Mouse (Mus musculus) limb, embryonic 11.5 days (tissue): ENCODE results near the gene Sytl1. TPM values are rescaled to one million over a fixed set of nuclear protein-coding genes. Genes with fewer than 3 reads are reported as not detected.

ENCODE experiments used
- ATAC-seq: fragments of 200-750 bp; cut with Nextera tagmentation; 2 replicates; pipeline ENCODE4 v1.8.0; 2017; ENCODE audit warnings: low read depth; ENCODE audit not compliant: insufficient number of reproducible peaks, low FRiP score, low TSS enrichment
- DNase-seq: peaks from one replicate; pipeline ENCODE4 v3.0.0-alpha.2; 2015; ENCODE audit warnings: low spot score
- H3K27ac ChIP-seq: fragments of 300-500 bp; sonication (generic); replicated peaks from 2 replicates; pipeline ENCODE4 v1.5.1; 2014; ENCODE audit warnings: low read depth, mild to moderate bottlenecking, low read length
- H3K27me3 ChIP-seq: fragments of 300-500 bp; sonication (generic); 2 replicates; pipeline ENCODE4 v1.6.1; 2014; ENCODE audit warnings: mild to moderate bottlenecking, low read length, mixed read lengths; ENCODE audit not compliant: control insufficient read depth, insufficient read depth
- H3K36me3 ChIP-seq: fragments of 300-500 bp; sonication (generic); 2 replicates; pipeline ENCODE4 v1.6.1; 2014; ENCODE audit warnings: mild to moderate bottlenecking, low read length, moderate library complexity, mixed read lengths; ENCODE audit not compliant: control insufficient read depth, insufficient read depth
- H3K4me1 ChIP-seq: fragments of 300-500 bp; sonication (generic); 2 replicates; pipeline ENCODE4 v1.6.1; 2014; ENCODE audit warnings: low read length, mixed read lengths; ENCODE audit not compliant: control insufficient read depth, insufficient read depth
- H3K4me2 ChIP-seq: fragments of 300-500 bp; sonication (generic); 2 replicates; pipeline ENCODE4 v1.6.1; 2014; ENCODE audit warnings: low read depth, mild to moderate bottlenecking, moderate library complexity; ENCODE audit not compliant: severe bottlenecking
- H3K4me3 ChIP-seq: fragments of 300-500 bp; sonication (generic); 2 replicates; pipeline ENCODE4 v1.5.1; 2014; ENCODE audit warnings: low read depth, low read length
- H3K9ac ChIP-seq: fragments of 300-500 bp; sonication (generic); 2 replicates; pipeline ENCODE4 v1.6.1; 2014; ENCODE audit warnings: mild to moderate bottlenecking, low read length
- H3K9me3 ChIP-seq: fragments of 300-500 bp; sonication (generic); 2 replicates; pipeline ENCODE4 v1.6.1; 2016; ENCODE audit warnings: low read length; ENCODE audit not compliant: control insufficient read depth
- WGBS: fragments of 180-500 bp; shearing (Covaris S2); extraction: QIAGEN DNeasy Blood & Tissue Kit; methylation state at CpG from one replicate; pipeline ENCODE4 v1.1.7; 2014; 5-methylcytosine and 5-hydroxymethylcytosine counted together
- polyA plus RNA-seq: library from polyadenylated mRNA; unstranded; fragments of >200 nt; fragmentation: Nextera tagmentation; extraction: Ambion mirVana; gene quantifications from 2 replicates; pipeline ENCODE4 v1.2.1, GENCODE M21; 2014

Sytl1 gene
- polyA plus RNA-seq, 1 experiment from 2014 or later: 1.5 TPM

DNA sequence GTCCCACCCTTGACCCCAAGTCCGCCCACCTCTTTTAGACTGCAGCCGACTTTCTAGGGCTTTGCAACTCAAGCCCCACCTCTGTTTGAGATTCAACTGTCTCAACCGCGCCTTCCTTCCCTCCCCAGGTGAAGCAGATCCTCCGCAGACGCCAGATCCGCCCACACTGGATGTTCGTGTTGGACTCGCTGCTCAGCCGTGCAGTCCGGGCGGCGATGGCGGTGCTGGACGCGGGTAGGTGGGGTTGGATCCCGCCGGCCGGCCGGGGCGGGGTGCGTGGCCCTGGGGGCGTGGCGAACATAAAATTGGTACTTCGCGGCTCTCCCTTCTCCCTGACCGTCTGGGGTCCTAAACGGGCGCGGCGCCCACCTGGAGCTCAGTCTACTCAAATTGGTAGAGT is 11.7 kb downstream of the Sytl1 start:
- Histone ChIP-seq H3K4me1 (peaks cover 8% of the 10 kb centered on the region), H3K4me2 (peak overlapping the region; percentile 51), H3K36me3 (no peaks in the 10 kb centered on the region; the same call in 1 of the 2 replicates), H3K9ac (peak overlapping the region; percentile 40), H3K27ac (no peak overlapping the region), H3K4me3 (peak overlapping the region; percentile 35), H3K9me3 (no peaks in the 10 kb centered on the region), H3K27me3 (peaks cover 51% of the 10 kb centered on the region)
- DNase-seq (peak; percentile 61), ATAC-seq (no peak)
- WGBS: 1% methylated on average over 31 of the region's 31 CpGs

DNA sequence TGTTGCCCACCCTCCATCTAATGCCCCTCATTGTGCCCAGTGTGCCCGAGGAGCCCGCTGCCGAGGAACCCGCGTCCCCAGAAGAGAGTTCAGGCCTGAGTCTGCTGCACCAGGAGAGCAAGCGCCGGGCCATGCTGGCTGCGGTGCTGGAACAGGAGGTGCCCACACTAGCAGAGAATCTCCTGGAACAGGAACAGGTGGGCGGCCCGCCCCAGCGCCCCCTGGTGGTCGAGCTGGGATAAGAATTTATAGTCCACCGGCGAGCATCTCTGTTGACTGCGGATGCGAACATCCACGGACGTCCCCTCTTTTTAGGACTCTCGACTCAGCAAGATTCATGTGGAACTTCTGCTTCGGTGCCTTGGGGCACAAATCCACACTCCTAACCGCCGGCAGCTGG is 12.3 kb downstream of the Sytl1 start:
- ATAC-seq (no peak), DNase-seq (peak; percentile 92)
- Histone ChIP-seq H3K4me3 (peak overlapping the region; percentile 35), H3K27me3 (peaks cover 48% of the 10 kb centered on the region), H3K4me1 (peaks cover 8% of the 10 kb centered on the region), H3K9me3 (no peaks in the 10 kb centered on the region), H3K4me2 (peak overlapping the region; percentile 51), H3K27ac (no peak overlapping the region), H3K36me3 (no peaks in the 10 kb centered on the region; the same call in 1 of the 2 replicates), H3K9ac (peak overlapping the region; percentile 40; the same call in 1 of the 2 replicates)
- WGBS: 2% methylated on average over 22 of the region's 22 CpGs

DNA sequence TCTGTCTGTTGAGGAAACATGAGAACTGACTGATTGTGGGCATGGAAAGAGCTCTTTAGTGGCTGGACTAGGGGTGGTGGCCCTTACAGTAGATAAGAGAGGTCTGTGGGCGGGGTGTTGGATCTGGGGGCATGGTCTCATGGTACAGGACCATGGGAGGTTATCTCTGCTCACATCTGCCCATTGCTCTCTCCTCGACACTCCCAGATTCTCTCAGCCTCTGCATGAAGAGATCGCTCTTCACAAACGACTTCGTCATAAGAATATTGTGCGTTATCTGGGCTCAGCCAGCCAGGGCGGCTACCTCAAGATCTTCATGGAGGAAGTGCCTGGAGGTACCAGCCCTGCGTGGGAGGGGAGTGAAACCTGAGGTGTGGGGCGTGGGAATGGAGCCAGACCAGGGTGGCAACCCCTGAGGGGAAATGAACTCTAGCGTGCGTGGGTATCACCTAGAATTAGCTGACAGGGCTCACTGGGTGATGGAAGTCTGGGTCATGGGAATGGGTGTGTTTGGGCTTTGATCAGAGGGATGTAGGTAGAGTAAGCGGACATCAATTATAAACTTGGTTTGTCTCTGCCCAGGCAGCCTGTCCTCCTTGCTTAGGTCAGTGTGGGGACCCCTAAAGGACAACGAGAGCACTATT is 15.0 kb downstream of the Sytl1 start:
- H3K9me3 ChIP-seq: no peaks in the 10 kb centered on the region
- no peaks in the 10 kb centered on the region; the same call in 1 of the 2 replicates for H3K36me3 ChIP-seq
- H3K27ac ChIP-seq: no peak overlapping the region
- no peak overlapping the region for H3K4me3 ChIP-seq
- H3K4me1 ChIP-seq: peaks cover 8% of the 10 kb centered on the region
- no peak for ATAC-seq
- H3K27me3 ChIP-seq: peaks cover 47% of the 10 kb centered on the region
- DNase-seq: no peak
- no peak overlapping the region for H3K9ac ChIP-seq
- 74% methylated on average over 13 of the region's 13 CpGs for WGBS
- no peak overlapping the region for H3K4me2 ChIP-seq

DNA sequence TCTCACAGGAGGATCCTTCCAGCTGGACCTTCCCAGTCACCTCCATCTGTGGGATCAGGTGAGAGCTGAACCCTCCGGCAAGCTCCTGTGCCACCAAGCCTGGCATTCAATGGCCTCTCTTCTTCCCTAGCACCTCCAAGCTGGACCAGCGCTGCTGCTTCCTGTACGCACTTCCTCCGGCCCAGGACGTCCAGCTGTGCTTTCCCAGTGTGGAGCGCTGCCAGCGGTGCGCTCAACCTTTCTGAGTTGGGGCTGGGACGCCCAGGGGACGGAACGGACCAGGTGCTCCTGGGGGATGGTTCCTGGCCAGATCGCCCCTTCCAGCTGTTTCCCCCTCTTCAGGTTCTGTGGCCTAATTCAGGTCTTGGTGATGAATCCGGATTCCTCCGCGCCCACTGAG is 15.8 kb downstream of the Sytl1 start:
- Histone ChIP-seq H3K9ac (no peak overlapping the region), H3K4me2 (no peak overlapping the region), H3K4me1 (peaks cover 8% of the 10 kb centered on the region), H3K36me3 (no peaks in the 10 kb centered on the region; the same call in 1 of the 2 replicates), H3K4me3 (no peak overlapping the region), H3K27ac (no peak overlapping the region), H3K9me3 (no peaks in the 10 kb centered on the region), H3K27me3 (peaks cover 45% of the 10 kb centered on the region)
- ATAC-seq: no peak
- WGBS: 19% methylated on average over 15 of the region's 15 CpGs
- DNase-seq: no peak

DNA sequence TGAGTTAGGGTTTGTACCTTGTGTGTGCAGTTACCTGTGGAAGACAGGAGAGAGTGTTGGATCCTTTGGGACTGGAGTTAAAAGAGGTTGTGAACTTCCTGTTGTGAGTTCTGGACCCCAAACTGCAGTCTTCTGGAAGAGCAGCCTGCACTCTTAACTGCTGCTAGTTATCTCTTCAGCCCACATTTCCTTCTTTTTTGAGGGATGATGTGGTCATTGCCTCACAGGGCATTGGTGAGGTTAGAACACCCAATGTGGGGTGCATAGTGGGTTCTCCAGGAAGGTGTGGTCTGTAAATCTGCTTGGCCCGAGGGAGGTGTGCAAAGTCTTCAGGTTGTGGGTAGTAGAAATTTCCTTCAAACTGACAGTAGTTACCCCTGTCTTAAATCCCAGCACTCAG is 18.6 kb downstream of the Sytl1 start:
- ATAC-seq (no peak), DNase-seq (no peak)
- H3K27ac ChIP-seq: no peak overlapping the region
- no peaks in the 10 kb centered on the region for H3K9me3 ChIP-seq
- H3K4me2 ChIP-seq: no peak overlapping the region
- peaks cover 15% of the 10 kb centered on the region for H3K4me1 ChIP-seq
- no peak overlapping the region for H3K9ac ChIP-seq
- H3K27me3 ChIP-seq: peaks cover 27% of the 10 kb centered on the region
- H3K4me3 ChIP-seq: no peak overlapping the region
- no peaks in the 10 kb centered on the region for H3K36me3 ChIP-seq
- 82% methylated on average over 1 of the region's 1 CpGs for WGBS

DNA sequence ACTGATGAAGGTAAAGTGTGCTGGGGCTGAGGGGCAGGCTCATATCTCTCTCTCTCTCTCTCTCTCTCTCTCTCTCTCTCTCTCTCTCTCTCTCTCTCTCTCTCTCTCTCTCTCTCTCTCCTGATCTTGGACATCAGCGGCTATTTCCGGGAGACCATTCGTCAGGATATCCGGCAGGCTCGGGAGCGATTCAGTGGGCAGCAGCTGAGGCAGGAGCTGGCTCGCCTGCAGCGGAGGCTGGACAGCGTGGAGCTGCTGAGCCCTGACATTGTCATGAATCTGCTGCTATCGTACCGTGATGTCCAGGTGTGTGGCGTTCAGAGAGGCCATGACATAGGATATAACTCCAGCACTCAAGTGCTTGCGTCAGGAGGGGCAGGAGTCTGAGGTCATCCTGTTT is 19.4 kb downstream of the Sytl1 start:
- DNase-seq: no peak
- 38% methylated on average over 13 of the region's 13 CpGs for WGBS
- Histone ChIP-seq H3K9me3 (no peaks in the 10 kb centered on the region), H3K4me3 (no peak overlapping the region), H3K4me1 (peaks cover 15% of the 10 kb centered on the region), H3K27me3 (peaks cover 26% of the 10 kb centered on the region), H3K9ac (no peak overlapping the region), H3K27ac (no peak overlapping the region), H3K36me3 (no peaks in the 10 kb centered on the region), H3K4me2 (no peak overlapping the region)
- no peak for ATAC-seq

DNA sequence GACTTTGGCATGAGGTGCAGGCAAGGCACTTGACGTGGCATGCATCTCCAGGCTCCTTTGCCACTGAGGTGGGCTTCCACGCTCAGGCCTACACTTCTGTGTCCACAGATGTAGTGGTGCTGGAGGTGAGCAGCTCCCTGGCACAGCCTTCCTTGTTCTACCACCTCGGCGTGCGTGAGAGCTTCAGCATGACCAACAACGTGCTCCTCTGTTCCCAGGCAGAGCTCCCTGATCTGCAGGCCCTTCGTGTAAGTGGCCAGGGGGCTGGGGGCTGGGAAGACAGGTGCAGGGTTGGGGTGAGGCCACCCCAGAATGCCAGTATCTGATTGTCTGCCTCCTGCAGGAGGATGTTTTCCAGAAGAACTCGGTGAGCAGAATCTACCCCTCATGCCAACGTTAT is 20.2 kb downstream of the Sytl1 start:
- ATAC-seq: no peak
- Histone ChIP-seq H3K9me3 (no peaks in the 10 kb centered on the region), H3K36me3 (no peaks in the 10 kb centered on the region), H3K27ac (no peak overlapping the region), H3K9ac (no peak overlapping the region), H3K4me2 (no peak overlapping the region), H3K27me3 (peaks cover 22% of the 10 kb centered on the region), H3K4me3 (no peak overlapping the region), H3K4me1 (peaks cover 15% of the 10 kb centered on the region)
- 58% methylated on average over 9 of the region's 9 CpGs for WGBS
- no peak for DNase-seq

DNA sequence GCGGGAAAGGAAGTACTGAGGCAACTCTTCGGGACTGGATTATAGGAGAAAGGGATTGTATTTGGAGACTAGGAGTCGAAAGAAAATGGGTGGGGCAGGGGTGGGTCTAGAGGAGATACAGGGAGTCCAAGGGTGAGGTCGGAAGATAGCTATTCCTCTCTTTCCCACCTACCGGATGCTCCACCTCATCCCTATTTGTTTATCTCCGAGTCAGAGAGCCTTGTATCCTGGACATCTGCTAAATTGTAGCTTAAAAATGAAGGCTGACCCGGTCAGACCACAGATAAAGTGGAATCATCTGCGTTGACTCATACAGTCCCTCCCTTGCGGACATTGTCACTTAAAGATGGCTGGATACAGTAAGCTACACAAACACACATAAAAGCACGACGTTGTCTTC is 21.0 kb downstream of the Sytl1 start:
- H3K9ac ChIP-seq: no peak overlapping the region
- no peak overlapping the region for H3K27ac ChIP-seq
- no peaks in the 10 kb centered on the region for H3K9me3 ChIP-seq
- H3K36me3 ChIP-seq: no peaks in the 10 kb centered on the region
- H3K4me1 ChIP-seq: peaks cover 10% of the 10 kb centered on the region
- H3K4me3 ChIP-seq: peak overlapping the region; percentile 54
- peak overlapping the region; percentile 95; the same call in 1 of the 2 replicates for H3K4me2 ChIP-seq
- H3K27me3 ChIP-seq: peaks cover 16% of the 10 kb centered on the region; the same call in 1 of the 2 replicates
- ATAC-seq (no peak), DNase-seq (no peak)
- WGBS: 37% methylated on average over 11 of the region's 11 CpGs
